Mouse (Mus musculus) embryonic facial prominence, embryonic 14.5 days (tissue): ENCODE measurements around the gene Ctbp2. TPM values are rescaled to one million over a fixed set of nuclear protein-coding genes. Genes with fewer than 3 reads are reported as not detected.

ENCODE experiments used
- ATAC-seq: fragments of 200-750 bp; cut with Nextera tagmentation; 2 replicates; pipeline ENCODE4 v1.8.0; 2017; ENCODE audit warnings: low read depth, moderate number of reproducible peaks, moderate TSS enrichment
- DNase-seq: peaks from one replicate; pipeline ENCODE4 v3.0.0-alpha.2; 2015; ENCODE audit warnings: low spot score
- H3K27ac ChIP-seq: fragments of 300-500 bp; sonication (generic); replicated peaks from 2 replicates; pipeline ENCODE4 v1.5.1; 2014; ENCODE audit warnings: low read depth, mild to moderate bottlenecking, low read length, moderate library complexity
- H3K27me3 ChIP-seq: fragments of 300-500 bp; sonication (generic); replicated peaks from 2 replicates; pipeline ENCODE4 v1.6.1; 2014; ENCODE audit warnings: low read length; ENCODE audit not compliant: control insufficient read depth, insufficient read depth
- H3K36me3 ChIP-seq: fragments of 300-500 bp; sonication (generic); 2 replicates; pipeline ENCODE4 v1.6.1; 2014; ENCODE audit warnings: low read length, mixed read lengths; ENCODE audit not compliant: control insufficient read depth, insufficient read depth
- H3K4me1 ChIP-seq: fragments of 300-500 bp; sonication (generic); 2 replicates; pipeline ENCODE4 v1.6.1; 2014; ENCODE audit warnings: antibody characterized with exemption, low read length; ENCODE audit not compliant: control insufficient read depth, insufficient read depth
- H3K4me2 ChIP-seq: fragments of 300-500 bp; sonication (generic); 2 replicates; pipeline ENCODE4 v1.6.1; 2014; ENCODE audit warnings: low read depth, mild to moderate bottlenecking, low read length, moderate library complexity, mixed read lengths
- H3K4me3 ChIP-seq: fragments of 300-500 bp; sonication (generic); 2 replicates; pipeline ENCODE4 v1.5.1; 2014; ENCODE audit warnings: low read depth, mild to moderate bottlenecking, low read length
- H3K9ac ChIP-seq: fragments of 300-500 bp; sonication (generic); 2 replicates; pipeline ENCODE4 v1.6.1; 2014; ENCODE audit warnings: low read depth, mild to moderate bottlenecking, low read length, moderate library complexity, mixed read lengths
- H3K9me3 ChIP-seq: fragments of 300-500 bp; sonication (generic); 2 replicates; pipeline ENCODE4 v1.6.1; 2016; ENCODE audit warnings: low read length; ENCODE audit not compliant: control insufficient read depth
- WGBS: fragments of 180-500 bp; shearing (Covaris S2); extraction: QIAGEN DNeasy Blood & Tissue Kit; methylation state at CpG from one replicate; pipeline ENCODE4 v1.1.7; 2014; 5-methylcytosine and 5-hydroxymethylcytosine counted together
- polyA plus RNA-seq: library from polyadenylated mRNA; unstranded; fragments of >200 nt; fragmentation: Nextera tagmentation; extraction: Ambion mirVana; gene quantifications from 2 replicates; pipeline ENCODE4 v1.2.1, GENCODE M21; 2014

The Ctbp2 gene
- polyA plus RNA-seq, 1 experiment from 2014 or later = 63.0 TPM

DNA sequence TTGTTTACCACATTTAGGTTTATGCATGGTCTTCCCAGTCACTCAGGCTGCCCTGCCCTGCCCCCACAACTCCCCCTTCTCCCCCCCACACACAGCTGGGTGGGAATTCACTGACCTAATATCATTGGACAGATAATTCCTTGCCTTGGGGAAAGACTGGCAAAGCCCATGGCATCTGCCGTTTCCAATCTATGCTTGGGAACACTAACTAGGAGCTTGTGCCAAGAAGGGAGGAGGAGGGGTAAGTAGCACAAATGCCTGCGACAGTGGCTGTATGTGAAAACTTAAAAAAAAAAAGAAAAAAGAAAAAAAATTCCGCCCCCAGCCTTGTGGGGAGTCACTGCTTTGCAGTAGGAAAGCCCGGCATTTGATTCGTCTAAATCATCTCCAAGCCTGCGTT, 57.4 kb downstream of the Ctbp2 start:
- Histone ChIP-seq H3K4me3 (no peak overlapping the region), H3K9me3 (no peaks in the 10 kb centered on the region), H3K9ac (no peak overlapping the region), H3K36me3 (peaks cover 10% of the 10 kb centered on the region), H3K4me2 (no peak overlapping the region), H3K4me1 (no peaks in the 10 kb centered on the region; the same call in 1 of the 2 replicates), H3K27me3 (no peaks in the 10 kb centered on the region), H3K27ac (no peak overlapping the region)
- 38% methylated on average over 6 of the region's 6 CpGs for WGBS
- DNase-seq (peak; percentile 77), ATAC-seq (0 out of 2 replicates have a peak, but pooled peaks have one; percentile 12)

DNA sequence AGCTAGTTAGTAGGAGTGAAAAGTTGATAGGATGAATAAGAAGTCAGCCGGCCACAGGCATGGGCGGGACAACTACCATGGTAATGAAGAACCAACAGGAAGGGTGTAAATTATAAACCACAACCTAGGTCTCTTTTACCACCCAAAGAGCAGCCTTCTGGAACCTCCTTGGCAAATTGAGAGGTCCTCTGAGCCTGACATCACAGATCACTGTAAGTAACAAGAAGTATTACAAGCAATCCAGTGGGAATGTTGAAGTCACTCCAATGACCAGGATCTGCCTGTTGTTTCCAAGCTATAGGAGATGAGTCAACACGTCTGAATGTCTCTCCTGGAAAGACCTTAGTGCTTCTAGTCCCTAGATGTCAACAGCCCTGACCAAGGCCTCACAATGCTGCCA, 62.1 kb downstream of the Ctbp2 start:
- no peak for ATAC-seq
- no peak overlapping the region for H3K4me3 ChIP-seq
- H3K27ac ChIP-seq = no peak overlapping the region
- peaks cover 1% of the 10 kb centered on the region; the same call in 1 of the 2 replicates for H3K36me3 ChIP-seq
- no peak overlapping the region for H3K4me2 ChIP-seq
- H3K4me1 ChIP-seq = peaks cover 3% of the 10 kb centered on the region; the same call in 1 of the 2 replicates
- H3K9ac ChIP-seq = no peak overlapping the region
- H3K9me3 ChIP-seq = no peaks in the 10 kb centered on the region
- WGBS = 87% methylated on average over 3 of the region's 3 CpGs
- no peaks in the 10 kb centered on the region for H3K27me3 ChIP-seq
- no peak for DNase-seq

DNA sequence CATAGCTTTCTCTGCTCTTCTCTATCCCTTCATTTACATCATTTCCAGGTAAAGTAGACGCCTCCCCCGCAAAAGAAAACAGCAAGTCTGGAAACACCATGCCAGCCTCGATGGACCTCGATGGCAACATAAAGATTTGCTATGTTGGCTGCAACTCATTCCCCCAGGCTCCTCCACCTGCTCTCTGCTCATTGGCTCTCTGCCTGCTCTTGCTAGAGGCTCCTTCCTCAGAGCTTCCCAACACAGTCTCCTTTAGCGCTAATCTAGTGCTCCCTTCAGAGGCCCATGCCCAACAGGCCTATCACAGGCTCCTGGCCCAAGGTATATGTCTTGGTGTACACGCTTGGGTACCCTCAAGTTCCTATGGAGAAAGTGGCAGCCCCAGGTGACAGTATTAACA, 64.0 kb downstream of the Ctbp2 start:
- no peak overlapping the region for H3K27ac ChIP-seq
- no peak overlapping the region for H3K4me3 ChIP-seq
- H3K9ac ChIP-seq = no peak overlapping the region
- H3K4me2 ChIP-seq = no peak overlapping the region
- ATAC-seq (no peak), DNase-seq (no peak)
- no peaks in the 10 kb centered on the region for H3K27me3 ChIP-seq
- H3K4me1 ChIP-seq = 0 out of 2 replicates have a peak, but pooled peaks cover 3% of the 10 kb centered on the region
- H3K36me3 ChIP-seq = peaks cover 6% of the 10 kb centered on the region; the same call in 1 of the 2 replicates
- WGBS = 88% methylated on average over 6 of the region's 6 CpGs
- no peaks in the 10 kb centered on the region for H3K9me3 ChIP-seq

DNA sequence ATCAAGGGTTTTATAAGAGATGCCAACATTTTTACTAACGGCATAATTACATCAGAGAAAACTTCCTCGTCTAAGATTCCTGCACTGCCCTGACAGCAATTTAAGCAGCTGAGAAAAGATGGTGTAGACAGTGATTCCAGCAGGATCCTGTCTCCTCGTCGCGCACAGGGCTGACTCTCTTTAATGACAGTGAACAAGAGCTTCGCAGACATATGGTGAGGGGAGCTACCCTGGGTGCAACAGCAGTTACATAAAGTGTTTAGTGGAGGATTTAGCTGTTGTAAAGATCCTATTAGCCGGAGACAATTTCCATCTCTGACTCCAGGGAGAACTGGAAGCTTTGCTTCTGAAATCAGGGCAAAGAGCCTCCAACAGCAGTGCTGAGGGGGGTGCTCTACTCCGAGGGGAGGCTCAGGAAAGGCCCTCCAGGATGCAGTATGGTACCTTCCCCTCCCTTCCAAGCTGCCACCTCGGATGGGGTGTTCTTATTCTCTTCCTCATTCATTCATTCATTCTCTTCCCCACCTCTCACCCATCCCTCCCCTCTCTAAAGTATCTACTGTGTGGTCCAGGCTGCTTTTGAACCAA, 64.5 kb downstream of the Ctbp2 start:
- no peaks in the 10 kb centered on the region for H3K9me3 ChIP-seq
- H3K4me3 ChIP-seq = no peak overlapping the region
- H3K9ac ChIP-seq = no peak overlapping the region
- peaks cover 10% of the 10 kb centered on the region; the same call in 1 of the 2 replicates for H3K36me3 ChIP-seq
- no peaks in the 10 kb centered on the region for H3K27me3 ChIP-seq
- no peak overlapping the region for H3K27ac ChIP-seq
- no peak for DNase-seq
- H3K4me1 ChIP-seq = 0 out of 2 replicates have a peak, but pooled peaks cover 3% of the 10 kb centered on the region
- 0 out of 2 replicates have a peak, but pooled peaks have one; percentile 26 for ATAC-seq
- 50% methylated on average over 9 of the region's 9 CpGs for WGBS
- H3K4me2 ChIP-seq = no peak overlapping the region

DNA sequence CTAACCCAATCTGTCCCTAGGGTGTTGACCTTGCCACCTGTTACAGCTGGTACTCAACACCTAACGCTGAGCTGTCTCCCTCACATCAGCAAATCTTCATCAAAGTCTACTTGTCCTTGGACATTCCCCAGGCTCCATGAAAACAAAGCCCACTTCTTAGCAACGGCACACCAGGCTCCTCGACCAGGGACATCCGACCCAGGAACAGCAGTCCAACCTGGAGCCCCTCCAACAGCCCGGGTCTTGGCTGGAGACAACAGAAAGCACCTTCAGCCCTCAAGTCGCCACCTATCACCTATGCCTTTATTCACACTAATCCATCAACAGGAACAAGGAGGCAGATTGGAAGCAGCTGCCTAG, 65.0 kb downstream of the Ctbp2 start:
- Histone ChIP-seq H3K9me3 (no peaks in the 10 kb centered on the region), H3K4me2 (no peak overlapping the region), H3K4me3 (no peak overlapping the region), H3K4me1 (0 out of 2 replicates have a peak, but pooled peaks cover 3% of the 10 kb centered on the region), H3K27ac (no peak overlapping the region), H3K27me3 (no peaks in the 10 kb centered on the region), H3K9ac (no peak overlapping the region), H3K36me3 (peaks cover 10% of the 10 kb centered on the region; the same call in 1 of the 2 replicates)
- no peak for ATAC-seq
- no peak for DNase-seq
- WGBS = 49% methylated on average over 6 of the region's 6 CpGs

DNA sequence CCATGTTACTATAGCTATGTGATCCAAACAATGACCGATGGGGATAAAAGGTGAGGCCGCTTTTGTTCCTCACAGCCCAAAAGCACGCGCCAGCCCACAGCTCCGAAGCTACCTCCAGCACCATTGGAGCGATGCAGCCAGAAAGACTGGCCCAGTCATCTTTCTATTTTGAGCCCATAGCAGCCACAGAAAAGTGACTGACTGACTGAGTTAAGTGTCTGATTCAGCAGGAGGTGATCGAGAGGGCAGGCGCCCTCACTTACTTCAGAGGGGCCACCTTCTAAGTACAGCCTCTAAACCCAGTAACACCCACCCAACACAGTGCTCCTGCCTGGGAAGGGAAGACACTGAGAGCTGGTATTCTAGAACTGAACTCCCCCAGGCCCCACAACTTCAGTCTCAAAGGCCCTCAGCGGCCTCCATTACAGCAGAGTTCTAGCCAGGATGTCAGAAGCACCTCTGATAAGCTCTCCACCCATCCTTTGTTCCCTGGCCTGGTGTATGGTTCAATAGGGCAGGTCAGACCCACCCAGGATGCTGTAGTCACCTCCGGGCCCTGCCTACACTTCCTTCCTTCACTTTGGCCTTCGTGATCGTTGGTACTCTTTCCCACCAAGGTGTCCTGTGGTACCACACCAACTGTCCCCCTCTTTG, 65.5 kb downstream of the Ctbp2 start:
- ATAC-seq = no peak
- Histone ChIP-seq H3K27ac (no peak overlapping the region), H3K36me3 (peaks cover 10% of the 10 kb centered on the region; the same call in 1 of the 2 replicates), H3K9me3 (no peaks in the 10 kb centered on the region), H3K4me3 (no peak overlapping the region), H3K9ac (no peak overlapping the region), H3K27me3 (no peaks in the 10 kb centered on the region), H3K4me2 (no peak overlapping the region), H3K4me1 (0 out of 2 replicates have a peak, but pooled peaks cover 3% of the 10 kb centered on the region)
- DNase-seq = no peak
- WGBS = 88% methylated on average over 12 of the region's 12 CpGs

DNA sequence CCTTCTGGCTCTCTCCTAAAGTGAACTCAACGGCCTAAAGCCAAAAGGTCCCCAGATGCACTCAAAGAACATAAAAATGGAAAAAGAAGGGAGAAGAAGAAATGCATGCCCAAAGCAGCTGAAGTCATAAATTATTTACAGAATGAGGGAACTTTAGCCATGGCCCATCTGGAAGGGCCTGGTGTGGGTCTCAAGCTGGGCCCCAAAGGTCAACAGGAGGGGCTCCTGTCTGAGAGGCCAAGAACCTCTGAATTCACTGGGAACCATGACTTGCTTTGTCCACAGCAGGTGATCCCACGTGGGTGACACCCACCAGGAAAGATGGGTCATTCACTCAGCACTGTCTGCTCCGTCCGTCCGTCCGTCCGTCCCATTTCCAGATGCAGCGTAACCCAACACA, 67.2 kb downstream of the Ctbp2 start:
- ATAC-seq (no peak), DNase-seq (no peak)
- no peaks in the 10 kb centered on the region for H3K27me3 ChIP-seq
- H3K27ac ChIP-seq = no peak overlapping the region
- WGBS = 93% methylated on average over 8 of the region's 8 CpGs
- 0 out of 2 replicates have a peak, but pooled peaks cover 3% of the 10 kb centered on the region for H3K4me1 ChIP-seq
- no peak overlapping the region for H3K4me3 ChIP-seq
- peaks cover 13% of the 10 kb centered on the region; the same call in 1 of the 2 replicates for H3K36me3 ChIP-seq
- H3K4me2 ChIP-seq = no peak overlapping the region
- no peak overlapping the region for H3K9ac ChIP-seq
- H3K9me3 ChIP-seq = no peaks in the 10 kb centered on the region

DNA sequence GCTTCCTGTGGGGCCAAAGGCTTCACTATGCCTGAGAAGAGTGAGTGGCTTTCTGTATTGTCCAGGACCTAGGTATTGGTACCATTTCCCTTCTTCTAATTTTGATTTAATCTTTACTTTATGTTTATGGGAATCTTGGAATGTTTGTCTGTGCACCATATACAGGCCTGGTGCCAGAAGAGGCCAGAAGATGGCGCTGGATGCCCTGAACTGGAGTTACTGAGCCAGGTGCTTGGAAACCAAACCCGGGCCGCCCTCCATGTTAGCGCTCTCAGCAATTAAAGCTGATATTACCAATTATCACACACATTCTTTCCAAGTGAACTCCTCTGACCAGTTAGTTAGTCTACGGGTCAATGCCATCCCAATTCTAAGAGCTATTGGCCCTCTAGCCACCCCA, 69.7 kb downstream of the Ctbp2 start:
- no peaks in the 10 kb centered on the region for H3K27me3 ChIP-seq
- WGBS = 92% methylated on average over 5 of the region's 5 CpGs
- ATAC-seq (no peak), DNase-seq (no peak)
- H3K4me3 ChIP-seq = no peak overlapping the region
- 0 out of 2 replicates have a peak, but pooled peaks cover 1% of the 10 kb centered on the region for H3K4me1 ChIP-seq
- peaks cover 13% of the 10 kb centered on the region; the same call in 1 of the 2 replicates for H3K36me3 ChIP-seq
- H3K9me3 ChIP-seq = no peaks in the 10 kb centered on the region
- H3K27ac ChIP-seq = no peak overlapping the region
- no peak overlapping the region for H3K9ac ChIP-seq
- H3K4me2 ChIP-seq = no peak overlapping the region
